Mouse (Mus musculus) A20 (cell line): ENCODE data around the gene Tex44.

Source experiments
- DNase-seq: peaks from one replicate; pipeline ENCODE4 v3.0.0-alpha.2; 2011; ENCODE audit warnings: low read depth, low spot score

The Tex44 gene

DNA sequence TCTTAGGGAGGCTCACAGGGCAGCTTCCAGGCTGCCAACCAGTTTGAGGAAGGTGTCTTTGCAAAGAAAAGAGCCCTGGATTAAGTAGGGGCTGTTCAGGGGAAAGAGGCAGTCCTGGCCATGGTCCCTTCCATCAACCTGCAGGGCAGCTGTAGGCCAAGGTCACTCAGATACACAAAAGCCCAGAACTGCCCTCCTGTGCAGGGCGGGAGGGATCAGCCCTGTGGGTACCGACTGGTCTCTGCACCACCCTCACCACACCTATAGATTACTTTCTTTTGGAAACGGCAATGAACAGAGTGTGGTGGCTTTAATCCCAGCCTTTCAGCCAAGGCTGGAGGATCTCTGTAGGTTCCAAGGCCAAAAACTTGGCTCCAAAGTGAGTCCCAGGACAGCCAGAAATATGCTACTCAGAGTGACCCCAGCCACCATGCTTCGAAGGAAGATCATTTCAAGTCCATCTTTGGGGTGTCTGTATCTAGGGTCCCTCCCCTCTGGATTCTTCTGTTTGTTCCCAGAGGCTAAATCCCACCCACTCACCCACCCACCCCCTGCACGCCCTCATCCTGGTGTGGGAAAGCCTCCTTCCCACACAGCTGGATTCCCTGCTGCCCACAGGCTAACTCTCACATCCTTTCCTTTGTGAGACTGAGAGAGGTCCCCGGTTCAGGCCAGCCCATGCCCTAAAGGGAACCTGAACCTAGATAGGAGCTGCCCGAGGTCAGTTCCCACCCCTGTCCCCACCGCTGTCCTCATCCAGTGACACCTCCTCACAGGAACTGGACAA, 17.4 kb downstream of the Tex44 start:
- DNase-seq, result no peak

DNA sequence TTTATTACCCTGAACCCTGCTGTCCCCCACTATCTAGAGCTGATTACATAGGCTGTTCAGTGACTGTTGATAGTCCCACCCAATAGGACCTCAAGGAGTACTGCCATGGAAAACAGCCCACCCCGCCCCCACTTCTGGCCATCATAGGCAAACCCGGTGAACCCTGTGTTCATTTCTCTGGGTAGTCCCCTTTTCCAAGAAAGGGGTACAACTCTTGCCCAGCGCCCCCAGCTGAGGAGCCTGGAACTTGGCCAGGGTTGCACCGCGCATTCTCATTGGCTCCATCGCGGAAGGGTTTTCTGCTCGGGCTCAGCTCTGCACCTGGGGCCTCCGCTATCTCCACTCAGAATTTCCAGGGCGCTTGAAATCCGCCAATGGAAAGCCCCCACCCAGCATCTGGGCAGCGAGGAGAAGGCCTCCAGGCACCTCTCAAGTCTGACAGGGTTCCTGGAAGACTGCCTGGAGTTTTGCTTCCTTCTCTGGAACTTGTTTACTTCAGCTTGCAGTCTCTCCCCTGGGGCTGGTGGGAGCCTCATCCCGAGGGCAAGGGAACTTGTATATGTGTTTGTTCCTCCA, 21.6 kb downstream of the Tex44 start:
- no peak for DNase-seq

DNA sequence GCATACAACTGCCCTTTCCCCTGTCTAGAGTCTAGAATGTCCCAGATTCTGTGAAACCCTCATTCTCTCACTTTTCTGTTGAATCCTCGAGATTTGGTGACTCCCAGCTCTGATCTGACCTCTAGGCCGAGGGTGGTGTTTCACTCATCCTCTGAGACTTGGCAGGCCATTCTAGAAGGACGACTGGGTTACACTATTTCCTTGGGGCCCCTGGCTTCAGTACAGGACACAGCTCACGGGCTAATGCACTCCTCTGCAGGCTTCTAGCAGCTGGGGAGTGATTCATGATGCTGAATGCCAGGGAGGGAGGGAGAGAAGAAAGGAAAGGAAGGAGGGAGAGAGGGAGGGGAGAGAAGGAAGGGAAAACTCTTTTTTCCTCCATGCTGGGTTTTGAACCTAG, 22.1 kb downstream of the Tex44 start:
- DNase-seq, result no peak

DNA sequence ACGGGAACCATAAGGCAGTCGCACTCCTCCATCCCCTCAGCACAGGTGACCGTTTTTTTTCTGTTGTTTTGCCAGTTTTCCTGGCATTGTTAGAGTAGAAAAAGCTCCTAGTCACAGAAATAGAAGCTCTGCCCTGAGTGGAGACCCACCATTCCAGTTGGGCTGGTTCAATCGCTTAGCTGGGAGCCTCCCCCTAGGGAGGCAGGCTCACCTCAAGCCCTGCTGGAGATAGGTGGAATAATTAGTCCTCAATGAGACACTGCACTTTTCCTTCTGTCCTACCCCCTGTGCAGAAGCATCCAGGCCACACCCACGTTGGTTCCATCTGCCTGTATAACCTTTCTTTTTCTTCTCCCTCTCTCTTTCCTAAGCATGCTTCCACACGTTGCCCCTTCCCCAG, 23.8 kb downstream of the Tex44 start:
- DNase-seq, result no peak

DNA sequence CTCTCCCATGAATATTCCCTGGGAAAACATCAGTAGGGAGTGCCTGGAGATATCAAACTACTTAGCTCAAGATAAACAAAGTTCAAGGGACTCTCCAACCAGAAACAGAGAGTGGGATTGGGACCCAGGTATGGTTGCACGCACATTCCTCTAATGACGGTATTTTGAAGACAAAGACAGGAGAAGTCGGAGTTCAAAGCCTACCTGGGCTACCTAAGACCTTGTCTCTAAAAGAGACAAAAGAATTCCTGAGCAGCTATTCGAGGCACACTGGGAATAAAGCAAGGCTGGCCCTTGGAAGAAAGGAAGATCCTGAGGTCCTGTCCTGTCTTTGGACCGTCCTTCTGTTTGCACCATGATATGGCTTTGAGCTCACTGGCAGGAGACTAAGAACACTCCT, 26.6 kb downstream of the Tex44 start:
- no peak for DNase-seq

DNA sequence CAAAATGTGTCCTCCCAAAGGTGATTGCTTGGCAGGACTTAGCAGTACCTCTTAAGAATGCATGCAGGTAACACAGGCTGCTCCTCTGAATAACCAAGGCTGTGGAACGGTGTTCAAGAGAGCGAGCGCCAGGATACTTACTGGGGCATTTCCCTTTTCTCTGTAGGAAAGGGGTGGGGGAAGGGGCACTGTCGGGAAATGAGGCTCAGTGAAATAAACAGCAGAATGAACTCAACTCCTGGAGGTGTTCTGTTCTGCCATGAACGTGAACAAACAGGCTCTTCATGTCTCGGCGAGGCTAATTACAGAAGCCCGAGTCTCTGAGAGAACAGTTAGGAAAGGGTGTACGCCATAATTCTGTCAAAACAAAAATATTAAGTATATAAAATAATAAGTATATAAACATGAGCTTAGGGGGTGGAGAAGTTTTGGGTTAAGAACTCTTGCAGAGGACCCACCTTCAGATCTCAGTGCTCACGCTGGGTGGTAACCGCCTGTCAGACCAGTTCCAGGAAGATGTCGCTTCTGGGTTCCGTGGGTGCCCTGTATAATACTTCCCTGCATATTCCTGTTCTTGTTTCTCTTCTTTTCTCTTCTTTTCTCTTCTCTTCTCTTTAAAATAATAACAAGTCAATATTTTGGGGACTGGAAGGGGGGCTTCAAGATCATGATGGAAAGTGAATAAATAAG, 30.9 kb downstream of the Tex44 start:
- DNase-seq, result no peak

DNA sequence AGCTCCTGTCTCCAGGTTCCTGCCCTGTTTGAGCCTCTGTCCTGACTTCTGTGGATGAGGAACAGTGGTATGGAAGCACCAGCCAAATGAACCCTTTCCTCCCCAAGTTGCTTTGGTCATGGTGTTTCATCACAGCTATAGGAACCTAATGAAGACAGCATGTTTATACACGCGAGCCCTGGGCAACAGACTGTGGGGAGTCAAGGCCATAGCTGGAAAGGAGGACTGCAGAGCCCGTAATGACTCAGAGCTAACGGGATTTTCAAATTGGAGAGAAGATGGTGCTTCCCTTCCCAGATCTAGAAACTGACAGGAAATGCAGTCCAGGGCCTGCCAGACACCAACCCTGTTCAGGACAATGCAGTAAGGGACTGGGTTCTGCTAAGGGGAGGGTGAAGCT, 33.2 kb downstream of the Tex44 start:
- DNase-seq, result no peak

DNA sequence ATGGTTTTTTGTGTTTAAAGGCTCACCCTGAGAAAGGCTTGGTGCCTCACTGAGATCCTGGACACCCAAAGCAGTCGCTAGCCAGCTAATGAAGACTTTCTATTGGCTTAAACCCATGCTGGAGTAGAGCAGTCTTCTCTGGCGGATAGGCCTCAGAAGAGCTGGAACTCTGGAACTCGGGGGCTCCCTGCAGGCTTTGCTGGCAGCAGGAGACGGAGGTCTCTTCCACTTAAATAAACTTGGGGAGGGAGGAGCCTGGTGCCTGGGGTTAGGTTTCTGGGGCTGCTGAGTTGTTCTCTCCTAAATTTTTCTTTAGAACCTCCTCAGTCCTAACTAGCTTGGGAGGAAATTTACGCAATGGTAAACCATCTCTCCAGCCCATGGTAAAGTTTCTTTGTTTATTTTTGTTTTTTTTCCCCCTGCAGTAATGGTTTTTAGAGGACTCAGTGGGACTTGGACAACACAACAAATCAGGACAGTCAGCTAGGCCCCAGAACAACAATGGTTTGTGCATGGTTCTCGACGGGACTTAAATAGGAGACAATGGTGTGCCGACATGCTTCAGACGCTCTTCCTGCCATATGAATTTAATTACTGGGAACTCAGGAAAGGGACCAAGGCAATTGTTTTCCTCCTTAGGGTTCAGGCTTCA, 38.2 kb downstream of the Tex44 start:
- no peak for DNase-seq

DNA sequence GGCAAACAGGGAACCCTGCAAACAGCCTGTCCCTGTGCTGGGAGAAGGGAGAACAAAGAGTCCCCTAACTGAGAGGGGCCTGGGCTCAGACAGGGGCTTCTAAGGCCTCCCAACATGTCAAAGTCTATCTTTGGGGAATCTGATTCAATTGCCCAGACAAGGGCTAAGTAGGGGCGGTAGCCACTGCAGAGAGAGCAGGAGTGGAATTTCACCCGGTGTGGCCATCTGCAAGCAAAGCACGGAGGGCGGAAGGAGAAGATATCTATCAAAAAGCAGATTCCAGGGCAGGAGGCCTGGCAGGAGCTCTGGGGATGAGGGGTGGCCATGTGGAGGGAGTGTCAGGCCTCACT, 38.7 kb downstream of the Tex44 start:
- no peak for DNase-seq

DNA sequence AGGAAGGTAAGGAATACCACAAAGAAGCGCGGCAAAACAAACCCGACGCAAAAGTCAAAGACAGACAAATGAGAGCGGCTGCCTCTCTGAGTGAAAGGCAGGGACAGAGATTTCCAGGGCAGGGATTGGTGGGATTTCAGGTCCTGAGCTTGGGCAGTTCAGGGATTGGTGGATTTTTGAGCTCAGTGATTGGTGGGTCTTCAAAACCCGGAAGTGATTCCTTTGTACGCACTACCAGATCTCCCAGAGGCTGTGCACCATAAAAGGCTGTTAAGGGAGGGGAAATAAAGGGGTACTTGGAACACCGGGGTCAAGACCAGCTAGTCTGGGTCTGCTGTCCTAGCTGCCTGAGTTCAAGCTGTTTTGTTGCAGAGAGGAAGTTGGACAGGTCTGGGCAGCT, 41.3 kb downstream of the Tex44 start:
- DNase-seq, result peak; percentile 27

DNA sequence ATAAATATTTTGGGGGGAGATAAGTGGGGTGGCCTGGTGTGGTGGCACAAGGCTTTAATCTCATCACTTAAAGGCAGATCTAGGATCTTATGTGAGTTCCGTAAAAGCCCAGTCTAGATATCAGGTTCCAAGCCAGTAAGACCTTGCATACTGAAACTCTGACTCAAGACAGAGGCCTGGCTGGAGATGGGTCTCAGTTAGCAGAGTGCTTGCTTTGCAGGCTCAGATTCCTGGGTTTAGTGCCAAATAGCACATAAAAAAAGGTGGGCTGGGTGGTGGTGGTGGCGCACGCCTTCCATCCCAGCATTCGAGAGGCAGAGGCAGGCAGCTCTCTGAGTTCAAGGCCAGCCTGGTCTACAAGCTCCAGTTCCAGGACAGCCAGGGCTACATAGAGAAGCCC, 43.7 kb downstream of the Tex44 start:
- DNase-seq, result no peak

DNA sequence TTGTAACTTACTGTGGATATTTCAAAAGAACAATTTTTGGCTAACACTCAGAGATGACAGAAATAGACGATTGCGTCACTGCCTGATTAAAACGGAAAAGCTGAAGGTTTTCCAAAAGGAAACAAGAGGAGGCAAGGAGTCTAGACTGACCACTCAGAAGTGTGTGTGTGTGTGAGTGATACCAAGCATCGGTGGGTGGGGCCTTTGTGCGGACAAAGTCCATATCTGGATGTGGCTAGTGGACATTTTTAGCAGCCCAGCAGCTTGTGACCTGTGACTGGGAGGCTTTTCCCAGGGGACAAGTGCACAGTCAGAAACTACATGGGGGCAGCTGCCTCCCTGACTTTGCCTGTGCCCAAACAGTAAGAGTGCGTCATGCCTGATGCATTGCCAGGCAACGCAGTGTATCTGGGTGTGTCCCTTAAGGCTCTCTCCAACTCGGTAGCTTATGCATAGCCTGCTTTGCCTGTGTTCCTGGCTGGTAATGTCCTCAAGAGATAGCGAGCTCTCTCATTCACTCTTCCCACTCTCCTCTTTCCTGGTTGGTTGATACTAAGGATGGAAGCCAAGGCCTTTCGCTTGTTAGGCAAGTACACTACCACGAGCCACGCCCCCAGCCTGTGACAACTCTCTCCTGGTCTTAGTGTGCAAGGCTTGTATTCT, 44.5 kb downstream of the Tex44 start:
- no peak for DNase-seq

DNA sequence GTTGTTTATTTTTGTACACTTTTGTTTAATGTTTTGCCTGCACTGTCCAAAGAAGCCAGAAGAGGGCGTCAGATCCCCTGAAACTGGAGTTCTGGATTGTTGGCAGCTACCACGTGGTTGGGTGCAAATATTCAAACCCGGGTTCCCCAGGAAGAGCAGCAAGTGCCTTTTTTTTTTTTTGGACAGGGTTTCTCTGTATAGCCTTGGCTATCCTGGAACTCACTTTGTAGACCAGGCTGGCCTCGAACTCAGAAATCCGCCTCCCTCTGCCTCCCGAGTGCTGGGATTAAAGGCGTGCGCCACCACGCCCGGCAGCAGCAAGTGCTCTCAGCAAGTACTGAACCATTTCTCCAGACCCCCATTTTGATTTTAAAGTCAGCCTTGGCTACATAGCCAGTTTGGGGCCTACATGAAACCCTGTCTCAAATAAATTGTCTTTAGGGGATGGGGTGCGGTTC, 45.4 kb downstream of the Tex44 start:
- DNase-seq, result peak; percentile 67

DNA sequence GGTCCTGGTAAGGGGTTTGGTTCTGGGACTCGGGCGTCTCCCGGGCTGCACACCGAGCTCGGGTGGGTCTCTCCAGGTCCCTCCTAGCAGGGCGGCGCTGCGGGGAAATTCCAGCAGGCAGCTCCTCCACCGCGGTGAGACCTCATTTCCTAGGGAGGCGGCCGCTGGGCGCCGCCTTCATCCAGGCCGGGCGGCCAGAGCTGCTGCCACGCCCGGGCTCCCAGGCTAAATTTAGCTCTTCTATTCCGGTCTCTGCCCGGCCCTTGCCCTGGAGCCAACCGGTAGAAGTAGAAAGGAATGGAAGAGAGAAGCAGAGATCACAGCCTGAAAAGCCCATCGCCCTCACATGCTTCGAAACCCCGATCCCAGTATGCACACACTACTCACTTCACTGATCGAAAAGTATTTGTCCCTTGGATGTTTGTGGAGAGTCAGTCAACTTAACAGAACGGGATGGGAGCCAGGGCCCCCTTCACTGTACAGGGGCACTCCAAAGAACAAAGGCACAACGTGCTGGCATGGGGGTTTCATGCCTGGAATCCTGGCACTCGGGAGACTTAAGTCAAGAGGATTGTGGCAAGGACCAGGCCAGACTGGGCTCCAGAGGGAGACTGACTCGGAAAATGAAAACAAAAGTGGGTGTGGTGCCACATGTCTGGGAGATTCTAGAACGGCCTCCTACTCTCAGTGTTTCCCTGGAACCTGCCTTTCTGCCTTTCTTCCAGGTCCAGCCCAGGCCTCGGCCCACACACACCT, 46.2 kb downstream of the Tex44 start:
- no peak for DNase-seq

DNA sequence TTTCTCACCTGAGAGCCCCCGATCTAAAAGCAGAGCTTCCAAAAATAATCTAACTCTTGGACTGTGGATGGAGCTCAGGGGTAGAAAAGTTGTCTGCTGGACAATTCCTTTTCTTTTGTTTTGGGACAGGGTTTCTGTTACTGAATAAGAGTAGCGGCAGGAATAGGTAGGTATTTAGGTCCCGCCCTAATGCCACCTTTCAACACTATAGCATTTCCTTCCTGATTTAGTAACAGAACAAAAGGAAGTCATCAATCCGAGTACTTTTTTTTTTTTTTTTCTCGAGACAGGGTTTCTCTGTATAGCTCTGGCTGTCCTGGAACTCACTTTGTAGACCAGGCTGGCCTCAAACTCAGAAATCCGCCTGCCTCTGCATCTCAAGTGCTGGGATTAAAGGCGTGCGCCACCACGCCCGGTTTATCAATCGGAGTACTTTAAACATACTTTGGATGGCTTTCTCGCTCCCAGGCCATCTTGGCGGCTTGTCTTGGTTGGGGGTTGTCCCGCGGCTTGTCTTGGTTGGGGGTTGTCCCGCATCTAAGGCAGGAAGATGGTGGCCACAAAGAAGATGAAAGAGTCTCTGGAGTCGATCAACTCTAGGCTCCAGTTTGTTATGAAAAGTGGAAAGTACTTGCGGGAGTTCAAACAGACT, 47.1 kb downstream of the Tex44 start:
- DNase-seq, result no peak
